Mouse (Mus musculus) embryonic facial prominence, embryonic 15.5 days (tissue): Measurements from ENCODE around the gene 5730480H06Rik. TPM values are rescaled to one million over a fixed set of nuclear protein-coding genes. Genes with fewer than 3 reads are reported as not detected.

Experiments used
- ATAC-seq: fragments of 200-750 bp; cut with Nextera tagmentation; 2 replicates; pipeline ENCODE4 v1.8.0; 2017; ENCODE audit warnings: low read depth, moderate TSS enrichment; ENCODE audit not compliant: insufficient number of reproducible peaks, low FRiP score, low TSS enrichment
- H3K27ac ChIP-seq: fragments of 300-500 bp; sonication (generic); replicated peaks from 2 replicates; pipeline ENCODE4 v1.5.1; 2015; ENCODE audit warnings: mild to moderate bottlenecking, inconsistent platforms
- H3K27me3 ChIP-seq: fragments of 300-500 bp; sonication (generic); 2 replicates; pipeline ENCODE4 v1.6.1; 2015; ENCODE audit warnings: inconsistent platforms
- H3K36me3 ChIP-seq: fragments of 300-500 bp; sonication (generic); 2 replicates; pipeline ENCODE4 v1.6.1; 2015; ENCODE audit warnings: mild to moderate bottlenecking, inconsistent platforms
- H3K4me1 ChIP-seq: fragments of 300-500 bp; sonication (generic); 2 replicates; pipeline ENCODE4 v1.6.1; 2015; ENCODE audit warnings: inconsistent platforms
- H3K4me2 ChIP-seq: fragments of 300-500 bp; sonication (generic); replicated peaks from 2 replicates; pipeline ENCODE4 v1.6.1; 2015; ENCODE audit warnings: mild to moderate bottlenecking, inconsistent platforms
- H3K4me3 ChIP-seq: fragments of 300-500 bp; sonication (generic); replicated peaks from 2 replicates; pipeline ENCODE4 v1.5.1; 2015; ENCODE audit warnings: mild to moderate bottlenecking, inconsistent platforms
- H3K9ac ChIP-seq: fragments of 300-500 bp; sonication (generic); 2 replicates; pipeline ENCODE4 v1.6.1; 2015; ENCODE audit warnings: inconsistent platforms
- H3K9me3 ChIP-seq: fragments of 300-500 bp; sonication (generic); replicated peaks from 2 replicates; pipeline ENCODE4 v1.6.1; 2016; ENCODE audit warnings: inconsistent platforms
- WGBS: fragments of 180-500 bp; shearing (Covaris S2); methylation state at CpG from one replicate; pipeline ENCODE4 v1.1.7; 2015; 5-methylcytosine and 5-hydroxymethylcytosine counted together
- polyA plus RNA-seq: library from polyadenylated mRNA; unstranded; fragments of >200 nt; fragmentation: Nextera tagmentation; extraction: Ambion mirVana; gene quantifications from 2 replicates; pipeline ENCODE4 v1.2.1, GENCODE M21; 2015

The 5730480H06Rik gene
- polyA plus RNA-seq, 1 experiment from 2014 or later = 23.3 TPM

DNA sequence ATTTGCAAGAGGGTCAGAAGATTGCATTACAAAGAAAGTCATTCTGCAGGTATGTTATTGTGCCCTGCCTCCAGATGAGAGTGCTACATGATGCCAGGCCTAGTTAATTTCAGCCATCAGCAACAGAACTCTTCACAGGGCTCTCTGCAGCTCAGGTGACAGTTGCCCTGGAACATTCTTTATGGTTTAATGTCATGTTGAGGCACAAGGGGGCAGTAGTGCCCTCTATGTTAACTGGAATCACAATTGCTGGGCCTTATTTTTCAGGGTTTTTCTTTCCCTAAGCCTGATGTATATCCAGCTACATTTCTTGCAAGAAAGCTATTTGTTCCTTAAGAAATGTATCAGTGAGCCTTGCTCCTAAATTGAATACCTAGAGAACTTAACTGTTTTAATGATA lies 102.7 kb downstream of the 5730480H06Rik start:
- Histone ChIP-seq H3K4me1 (no peaks in the 10 kb centered on the region), H3K27me3 (no peaks in the 10 kb centered on the region), H3K4me3 (no peak overlapping the region), H3K4me2 (no peak overlapping the region), H3K27ac (no peak overlapping the region), H3K36me3 (no peaks in the 10 kb centered on the region), H3K9ac (no peak overlapping the region), H3K9me3 (no peaks in the 10 kb centered on the region)
- ATAC-seq = no peak

DNA sequence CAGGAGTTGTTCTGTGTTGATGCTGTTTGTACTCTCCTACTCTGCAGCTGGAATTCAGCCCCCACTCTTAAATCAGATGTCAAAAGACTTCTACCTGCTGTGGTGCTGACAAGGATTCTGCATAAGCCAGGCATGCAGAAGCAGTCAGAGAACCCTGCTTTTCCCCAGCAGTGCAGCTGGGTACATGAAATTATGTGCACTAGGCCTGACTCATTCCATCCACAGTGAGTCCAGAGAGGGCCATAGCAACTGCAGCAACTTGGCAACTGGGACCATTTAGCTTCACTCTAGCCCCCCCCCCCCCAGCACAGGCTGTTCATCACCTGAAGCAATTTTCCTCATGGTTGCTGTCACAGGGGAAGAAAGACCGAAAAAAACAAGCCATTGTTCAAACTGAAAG lies 121.1 kb downstream of the 5730480H06Rik start:
- Histone ChIP-seq H3K4me1 (no peaks in the 10 kb centered on the region), H3K4me3 (no peak overlapping the region), H3K36me3 (no peaks in the 10 kb centered on the region), H3K27ac (no peak overlapping the region), H3K4me2 (no peak overlapping the region), H3K9me3 (no peaks in the 10 kb centered on the region), H3K9ac (no peak overlapping the region), H3K27me3 (no peaks in the 10 kb centered on the region)
- ATAC-seq = no peak
- 50% methylated on average over 1 of the region's 1 CpGs for WGBS

DNA sequence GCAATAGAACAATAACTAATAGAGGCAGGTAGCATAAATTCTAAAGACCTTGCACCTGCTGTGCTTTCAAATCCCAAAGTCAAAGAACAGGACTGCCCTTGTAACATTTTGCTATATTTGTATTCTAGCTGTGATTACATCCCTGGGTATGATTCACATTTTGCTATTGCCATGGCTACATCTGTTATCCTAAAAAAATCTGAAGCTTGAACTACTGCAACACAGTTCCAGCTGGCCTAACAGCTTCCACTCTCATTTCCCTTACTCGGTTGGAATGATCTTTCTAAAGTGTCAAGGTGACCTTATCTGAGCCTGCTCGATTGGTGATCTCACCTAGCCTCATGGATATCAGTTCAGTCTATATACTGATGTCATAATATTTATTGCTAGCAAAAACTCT lies 132.5 kb downstream of the 5730480H06Rik start:
- Histone ChIP-seq H3K27ac (no peak overlapping the region), H3K9me3 (no peaks in the 10 kb centered on the region), H3K27me3 (no peaks in the 10 kb centered on the region), H3K36me3 (no peaks in the 10 kb centered on the region), H3K4me2 (no peak overlapping the region), H3K4me3 (no peak overlapping the region), H3K9ac (no peak overlapping the region), H3K4me1 (no peaks in the 10 kb centered on the region)
- no peak for ATAC-seq
- 57% methylated on average over 2 of the region's 2 CpGs for WGBS
